Mouse (Mus musculus) heart, adult 2 months (tissue): ENCODE data around the gene P2ry14. TPM values are rescaled to one million over a fixed set of nuclear protein-coding genes. Genes with fewer than 3 reads are reported as not detected.
A peak's percentile ranks its signal among the peaks of the same experiment; 100 is the strongest.

Experiments used
- DNase-seq, 2 experiments: peaks; one replicate each; pipeline ENCODE4 v3.0.0; 2021
- H3K27ac ChIP-seq: fragments of 200-600 bp; 2 replicates; pipeline ENCODE4 v1.8.1; 2022
- H3K27me3 ChIP-seq: fragments of 200-500 bp; 2 replicates; pipeline ENCODE4 v1.6.1; 2012; ENCODE audit warnings: mild to moderate bottlenecking, low read length, inconsistent platforms, mixed read lengths; ENCODE audit not compliant: control insufficient read depth, insufficient read depth
- H3K36me3 ChIP-seq: fragments of 200-500 bp; 2 replicates; pipeline ENCODE4 v1.6.1; 2012; ENCODE audit warnings: low read length, inconsistent platforms; ENCODE audit not compliant: control insufficient read depth, insufficient read depth
- H3K4me1 ChIP-seq: fragments of 200-500 bp; 2 replicates; pipeline ENCODE4 v1.6.1; 2011; ENCODE audit warnings: low read length; ENCODE audit not compliant: control insufficient read depth, insufficient read depth
- H3K4me3 ChIP-seq: fragments of 200-600 bp; 2 replicates; pipeline ENCODE4 v1.8.1; 2022
- H3K79me2 ChIP-seq: fragments of 200-500 bp; replicated peaks from 2 replicates; pipeline ENCODE4 v1.6.1; 2012; ENCODE audit warnings: mild to moderate bottlenecking, inconsistent platforms, low read length, moderate library complexity, mixed read lengths; ENCODE audit not compliant: control insufficient read depth, insufficient read depth
- H3K9ac ChIP-seq: fragments of 200-500 bp; 2 replicates; pipeline ENCODE4 v1.6.1; 2012; ENCODE audit warnings: low read depth, mild to moderate bottlenecking, control low read depth, inconsistent platforms, low read length, mixed read lengths
- CTCF ChIP-seq: fragments of 200-600 bp; IDR thresholded peaks from 2 replicates; pipeline ENCODE4 v1.8.1; 2022; ENCODE audit warnings: antibody characterized with exemption, mild to moderate bottlenecking, moderate library complexity
- EP300 ChIP-seq: fragments of 200-500 bp; IDR thresholded peaks from 2 replicates; pipeline ENCODE4 v1.6.1; 2011; ENCODE audit warnings: low read depth, low read length, control low read depth; ENCODE audit not compliant: insufficient read depth
- POLR2A ChIP-seq: fragments of 200-500 bp; IDR thresholded peaks from 2 replicates; pipeline ENCODE4 v1.6.1; 2011; ENCODE audit warnings: mild to moderate bottlenecking, low read depth, low read length, control low read depth; ENCODE audit not compliant: insufficient read depth
- WGBS: fragments of 180-500 bp; shearing (Covaris S2); methylation state at CpG from one replicate; pipeline ENCODE4 v1.1.7; 2018; 5-methylcytosine and 5-hydroxymethylcytosine counted together
- intact Hi-C: fragments of 180-260 bp; cut with DNase I; formaldehyde crosslinking; loops from one replicate; pipeline ENCODE4 v1.15.1; 2025
- polyA plus RNA-seq: library from polyadenylated mRNA; depleted of rRNA; stranded (reverse); fragments of >200 nt; gene quantifications from 2 replicates; pipeline ENCODE4 v1.2.3, GENCODE M21; 2012
- total RNA-seq, 2 experiments: library from RNA; stranded (reverse); gene quantifications; 2 replicates each; pipeline ENCODE4 v1.2.3; 2021

The P2ry14 gene
- total and polyA plus RNA-seq, 3 experiments: 3.4 to 4.4 (median 4.3) TPM

GRCm38 (mm10) chr3:59185662-59186061 is 32.2 kb upstream of the P2ry14 start:
- no peak overlapping the region for H3K9ac ChIP-seq
- no peak overlapping the region for H3K4me3 ChIP-seq
- H3K27ac ChIP-seq: no peak overlapping the region
- H3K79me2 ChIP-seq: no peaks in the 10 kb centered on the region
- H3K27me3 ChIP-seq: no peaks in the 10 kb centered on the region
- no peak for DNase-seq
- no peaks in the 10 kb centered on the region for H3K4me1 ChIP-seq
- no peaks in the 10 kb centered on the region for H3K36me3 ChIP-seq
- 57% methylated on average over 4 of the region's 4 CpGs for WGBS
- TF ChIP-seq EP300: no peak
- TF ChIP-seq CTCF: no peak
- TF ChIP-seq POLR2A: no peak
- intact Hi-C loops: no loop called here

GRCm38 (mm10) chr3:59182129-59182528 is 28.7 kb upstream of the P2ry14 start:
- TF ChIP-seq POLR2A: no peak
- TF ChIP-seq EP300: no peak
- no peak for TF ChIP-seq CTCF
- intact Hi-C loops: no loop called here
- no peaks in the 10 kb centered on the region for H3K4me1 ChIP-seq
- H3K27me3 ChIP-seq: no peaks in the 10 kb centered on the region
- no peak overlapping the region for H3K4me3 ChIP-seq
- no peaks in the 10 kb centered on the region for H3K79me2 ChIP-seq
- H3K36me3 ChIP-seq: no peaks in the 10 kb centered on the region
- no peak overlapping the region for H3K9ac ChIP-seq
- DNase-seq: no peak
- no peak overlapping the region for H3K27ac ChIP-seq

GRCm38 (mm10) chr3:59181134-59181533 is 27.7 kb upstream of the P2ry14 start:
- H3K4me3 ChIP-seq: no peak overlapping the region
- no peaks in the 10 kb centered on the region for H3K79me2 ChIP-seq
- no peaks in the 10 kb centered on the region for H3K36me3 ChIP-seq
- intact Hi-C loops: no loop called here
- no peak overlapping the region for H3K27ac ChIP-seq
- WGBS: 65% methylated on average over 5 of the region's 5 CpGs
- no peak for DNase-seq
- no peaks in the 10 kb centered on the region for H3K27me3 ChIP-seq
- TF ChIP-seq CTCF (no peak), EP300 (no peak), POLR2A (no peak)
- H3K9ac ChIP-seq: no peak overlapping the region
- no peaks in the 10 kb centered on the region for H3K4me1 ChIP-seq

GRCm38 (mm10) chr3:59176871-59177270 is 23.5 kb upstream of the P2ry14 start:
- no peak overlapping the region for H3K27ac ChIP-seq
- TF ChIP-seq POLR2A: no peak
- TF ChIP-seq EP300: no peak
- TF ChIP-seq CTCF: no peak
- 57% methylated on average over 5 of the region's 5 CpGs for WGBS
- no peaks in the 10 kb centered on the region for H3K79me2 ChIP-seq
- no peak overlapping the region for H3K9ac ChIP-seq
- no peak for DNase-seq
- H3K27me3 ChIP-seq: no peaks in the 10 kb centered on the region
- intact Hi-C loops: loop anchor here (5.0 to 10.0 kb wide), 2 partner anchors 138 to 565 kb away; no protein-coding TSS in a partner anchor
- H3K4me1 ChIP-seq: no peaks in the 10 kb centered on the region
- no peaks in the 10 kb centered on the region for H3K36me3 ChIP-seq
- no peak overlapping the region for H3K4me3 ChIP-seq

DNA sequence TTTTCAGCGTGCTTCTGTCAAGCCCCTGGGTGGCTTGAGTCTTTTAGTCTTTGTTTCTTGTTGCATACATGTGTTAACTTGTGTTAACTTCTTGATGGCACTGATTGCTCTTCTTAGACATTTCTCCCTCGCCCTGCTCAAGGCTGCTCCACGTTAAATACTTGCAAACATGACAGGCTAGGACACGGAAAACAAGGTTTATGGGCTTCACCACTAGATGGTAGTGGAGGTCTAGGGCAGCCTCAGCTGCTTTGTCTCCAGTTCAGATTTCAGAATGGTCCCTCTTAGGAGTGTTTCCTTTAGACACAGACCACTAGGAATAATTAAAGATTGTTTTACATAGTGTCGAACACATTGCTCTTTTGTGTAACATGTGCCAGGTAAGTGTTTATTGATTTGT is 21.8 kb upstream of the P2ry14 start:
- no peak overlapping the region for H3K4me3 ChIP-seq
- intact Hi-C loops: loop anchor here (5.0 to 10.0 kb wide), 2 partner anchors 140 to 567 kb away; no protein-coding TSS in a partner anchor

GRCm38 (mm10) chr3:59174426-59175154 is 21.2 kb upstream of the P2ry14 start:
- H3K4me3 ChIP-seq: no peak overlapping the region
- H3K9ac ChIP-seq: no peak overlapping the region
- no peaks in the 10 kb centered on the region for H3K79me2 ChIP-seq
- H3K27me3 ChIP-seq: no peaks in the 10 kb centered on the region
- intact Hi-C loops: loop anchor here (5.0 to 10.0 kb wide), 4 partner anchors 33 to 568 kb away; no protein-coding TSS in a partner anchor
- 0 out of 2 replicates have a peak, but pooled peaks cover 2% of the 10 kb centered on the region for H3K4me1 ChIP-seq
- no peak overlapping the region for H3K27ac ChIP-seq
- 69% methylated on average over 6 of the region's 6 CpGs for WGBS
- no peak for DNase-seq
- H3K36me3 ChIP-seq: no peaks in the 10 kb centered on the region
- TF ChIP-seq POLR2A (no peak), EP300 (no peak), CTCF (no peak)

More for the DNA sequence above, 21.8 kb upstream of the P2ry14 start:
- Histone ChIP-seq H3K36me3 (no peaks in the 10 kb centered on the region), H3K27me3 (no peaks in the 10 kb centered on the region), H3K27ac (no peak overlapping the region), H3K9ac (no peak overlapping the region), H3K79me2 (no peaks in the 10 kb centered on the region), H3K4me1 (no peaks in the 10 kb centered on the region)
- TF ChIP-seq EP300 (peak; percentile 65; the same call in 1 of the 2 replicates), CTCF (peak; percentile 83), POLR2A (no peak)
- peak in 1 of 2 experiments; percentile 39 for DNase-seq
- WGBS: 32% methylated on average over 5 of the region's 5 CpGs
